Mouse (Mus musculus): ENCODE data around the gene Tmem52. TPM values are rescaled to one million over a fixed set of nuclear protein-coding genes. Genes with fewer than 3 reads are reported as not detected.

Gene Tmem52
- polyA plus RNA-seq, 1 experiment = 14.7 TPM

GRCm38 (mm10) chr4:155508614-155509013 lies 39.7 kb downstream of the Tmem52 start:
- no peaks in the 10 kb centered on the region for H3K36me3 ChIP-seq (ENCODE audit: control insufficient read depth, insufficient read depth, low read length)
- WGBS = 61% methylated on average over 4 of the region's 4 CpGs
- no peak overlapping the region for H3K4me3 ChIP-seq (ENCODE audit: insufficient read depth, low read depth, low read length)
- H3K27ac ChIP-seq (ENCODE audit: insufficient read depth, low read depth, low read length) = no peak overlapping the region
- peaks cover 24% of the 10 kb centered on the region for H3K4me1 ChIP-seq (ENCODE audit: control insufficient read depth, insufficient read depth, low read length)
- no peaks in the 10 kb centered on the region for H3K27me3 ChIP-seq (replicated peaks; ENCODE audit: control insufficient read depth, insufficient read depth, low read length)
- DNase-seq = no peak
- TF ChIP-seq CTCF (conservative IDR thresholded peaks at IDR 0.05; ENCODE audit: insufficient read depth, insufficient read length, low read depth, low read length) = no peak
- TF ChIP-seq POLR2A (IDR thresholded peaks at IDR 0.05; ENCODE audit: low read depth, low read length) = no peak

- WGBS = 66% methylated on average over 1 of the region's 1 CpGs
- no peak overlapping the region for H3K4me3 ChIP-seq (ENCODE audit: insufficient read depth, low read depth, low read length)
- DNase-seq = no peak
- no peaks in the 10 kb centered on the region for H3K36me3 ChIP-seq (ENCODE audit: control insufficient read depth, insufficient read depth, low read length)
- H3K27ac ChIP-seq (ENCODE audit: insufficient read depth, low read depth, low read length) = no peak overlapping the region
- H3K27me3 ChIP-seq (replicated peaks; ENCODE audit: control insufficient read depth, insufficient read depth, low read length) = no peaks in the 10 kb centered on the region
- TF ChIP-seq POLR2A (IDR thresholded peaks at IDR 0.05; ENCODE audit: low read depth, low read length) = no peak
- no peak for TF ChIP-seq CTCF (conservative IDR thresholded peaks at IDR 0.05; ENCODE audit: insufficient read depth, insufficient read length, low read depth, low read length)
- peaks cover 19% of the 10 kb centered on the region; the same call in 1 of the 2 replicates for H3K4me1 ChIP-seq (ENCODE audit: control insufficient read depth, insufficient read depth, low read length)
Measured at GRCm38 (mm10) chr4:155510981-155511380, 42.1 kb downstream of the Tmem52 start.

DNA sequence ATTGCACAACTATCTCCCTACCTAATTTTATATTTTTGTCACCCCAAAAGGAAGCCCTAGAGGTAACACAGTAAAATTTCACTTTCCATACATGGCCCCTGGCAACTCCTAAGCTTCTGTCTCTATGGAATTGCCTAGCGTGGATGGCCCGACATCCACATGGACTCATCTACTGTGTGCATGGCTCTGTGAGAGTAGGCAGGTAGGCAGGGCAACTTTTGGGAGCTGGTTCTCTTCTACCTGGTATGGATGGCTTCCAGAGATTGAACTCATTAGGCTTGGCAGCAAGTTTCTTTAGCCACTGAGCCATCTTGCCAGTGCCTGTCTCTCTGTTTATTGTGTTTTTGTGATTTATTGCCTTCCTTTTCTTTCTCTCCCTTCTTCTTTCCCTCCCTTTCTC lies 45.9 kb downstream of the Tmem52 start:
- WGBS = 84% methylated on average over 2 of the region's 2 CpGs
- Histone ChIP-seq H3K4me1 (ENCODE audit: control insufficient read depth, insufficient read depth, low read length) (peaks cover 10% of the 10 kb centered on the region; the same call in 1 of the 2 replicates), H3K36me3 (ENCODE audit: control insufficient read depth, insufficient read depth, low read length) (no peaks in the 10 kb centered on the region), H3K27me3 (replicated peaks; ENCODE audit: control insufficient read depth, insufficient read depth, low read length) (no peaks in the 10 kb centered on the region), H3K4me3 (ENCODE audit: insufficient read depth, low read depth, low read length) (no peak overlapping the region), H3K27ac (ENCODE audit: insufficient read depth, low read depth, low read length) (no peak overlapping the region)
- no peak for DNase-seq
- TF ChIP-seq CTCF (conservative IDR thresholded peaks at IDR 0.05; ENCODE audit: insufficient read depth, insufficient read length, low read depth, low read length) = no peak
- TF ChIP-seq POLR2A (IDR thresholded peaks at IDR 0.05; ENCODE audit: low read depth, low read length) = no peak

- DNase-seq = no peak
- 71% methylated on average over 7 of the region's 7 CpGs for WGBS
- H3K27ac ChIP-seq (ENCODE audit: insufficient read depth, low read depth, low read length) = no peak overlapping the region
- H3K27me3 ChIP-seq (replicated peaks; ENCODE audit: control insufficient read depth, insufficient read depth, low read length) = no peaks in the 10 kb centered on the region
- 0 out of 2 replicates have a peak, but pooled peaks have one; percentile 11 for TF ChIP-seq CTCF (conservative IDR thresholded peaks at IDR 0.05; ENCODE audit: insufficient read depth, insufficient read length, low read depth, low read length)
- TF ChIP-seq POLR2A (IDR thresholded peaks at IDR 0.05; ENCODE audit: low read depth, low read length) = no peak
- no peaks in the 10 kb centered on the region for H3K36me3 ChIP-seq (ENCODE audit: control insufficient read depth, insufficient read depth, low read length)
- peaks cover 10% of the 10 kb centered on the region; the same call in 1 of the 2 replicates for H3K4me1 ChIP-seq (ENCODE audit: control insufficient read depth, insufficient read depth, low read length)
- H3K4me3 ChIP-seq (ENCODE audit: insufficient read depth, low read depth, low read length) = no peak overlapping the region
Measured at GRCm38 (mm10) chr4:155517948-155518517, 49.1 kb downstream of the Tmem52 start.

Other genes with a start within 250 kb of the Tmem52 start
- 40.4 and 43.9 TPM in 2 replicates for gene Ski, start 246.5 kb upstream of the Tmem52 start, polyA plus RNA-seq (2012; rRNA removed)
- gene Faap20, start 219.3 kb upstream of the Tmem52 start, polyA plus RNA-seq (2012; rRNA removed) = 68.9 and 75.5 TPM in 2 replicates
- 80.1 and 84.5 TPM in 2 replicates for gene Prkcz, start 107.8 kb upstream of the Tmem52 start, polyA plus RNA-seq (2012; rRNA removed)
- 0.47 and 0.56 TPM in 2 replicates for gene Gabrd, start 71.0 kb upstream of the Tmem52 start, polyA plus RNA-seq (2012; rRNA removed)
- gene Cfap74, start 59.9 kb upstream of the Tmem52 start, polyA plus RNA-seq (2012; rRNA removed) = 0.27 and 0.42 TPM in 2 replicates
- gene Gnb1, start 22.2 kb downstream of the Tmem52 start, polyA plus RNA-seq (2012; rRNA removed) = 399 and 462 TPM in 2 replicates
- 141 and 153 TPM in 2 replicates for gene Nadk, start 93.3 kb downstream of the Tmem52 start, polyA plus RNA-seq (2012; rRNA removed)
- gene Slc35e2, start 132.3 kb downstream of the Tmem52 start, polyA plus RNA-seq (2012; rRNA removed) = 7.5 and 7.9 TPM in 2 replicates
- gene Cdk11b, start 155.7 kb downstream of the Tmem52 start, polyA plus RNA-seq (2012; rRNA removed) = 19.2 and 24.8 TPM in 2 replicates
- gene Gm10563, start 176.3 kb downstream of the Tmem52 start, polyA plus RNA-seq (2012; rRNA removed) = not detected in 2 replicates
- gene Mmp23, start 184.3 kb downstream of the Tmem52 start, polyA plus RNA-seq (2012; rRNA removed) = 22.4 and 28.0 TPM in 2 replicates
- 57.7 and 72.6 TPM in 2 replicates for gene Mib2, start 200.1 kb downstream of the Tmem52 start, polyA plus RNA-seq (2012; rRNA removed)
- gene Fndc10, start 225.2 kb downstream of the Tmem52 start, polyA plus RNA-seq (2012; rRNA removed) = 9.8 and 10.6 TPM in 2 replicates
- gene Ssu72, start 235.7 kb downstream of the Tmem52 start, polyA plus RNA-seq (2012; rRNA removed) = 81.9 and 101 TPM in 2 replicates

All from kidney, adult 2 months (tissue).